Mouse (Mus musculus) limb, embryonic 14.5 days (tissue): Measurements from ENCODE around the gene Actl10. TPM values are rescaled to one million over a fixed set of nuclear protein-coding genes. Genes with fewer than 3 reads are reported as not detected.

Experiments
- ATAC-seq: fragments of 200-750 bp; cut with Nextera tagmentation; 2 replicates; pipeline ENCODE4 v1.8.0; 2017; ENCODE audit warnings: low read depth, moderate number of reproducible peaks, moderate TSS enrichment; ENCODE audit not compliant: low FRiP score
- DNase-seq: peaks from one replicate; pipeline ENCODE4 v3.0.0-alpha.2; 2015; ENCODE audit warnings: low spot score
- H3K27ac ChIP-seq: fragments of 300-500 bp; sonication (generic); replicated peaks from 2 replicates; pipeline ENCODE4 v1.5.1; 2014; ENCODE audit warnings: low read depth, mild to moderate bottlenecking, low read length, moderate library complexity, mixed read lengths
- H3K27me3 ChIP-seq: fragments of 300-500 bp; sonication (generic); 2 replicates; pipeline ENCODE4 v1.6.1; 2014; ENCODE audit warnings: low read length, mixed read lengths; ENCODE audit not compliant: control insufficient read depth, insufficient read depth
- H3K36me3 ChIP-seq: fragments of 300-500 bp; sonication (generic); 2 replicates; pipeline ENCODE4 v1.6.1; 2014; ENCODE audit warnings: mild to moderate bottlenecking, low read length, moderate library complexity, mixed read lengths; ENCODE audit not compliant: control insufficient read depth, insufficient read depth
- H3K4me1 ChIP-seq: fragments of 300-500 bp; sonication (generic); 2 replicates; pipeline ENCODE4 v1.6.1; 2014; ENCODE audit warnings: antibody characterized with exemption, low read length, mixed read lengths; ENCODE audit not compliant: control insufficient read depth, insufficient read depth
- H3K4me2 ChIP-seq: fragments of 300-500 bp; sonication (generic); replicated peaks from 2 replicates; pipeline ENCODE4 v1.6.1; 2014; ENCODE audit warnings: low read depth, mild to moderate bottlenecking, low read length, moderate library complexity; ENCODE audit not compliant: severe bottlenecking
- H3K4me3 ChIP-seq: fragments of 300-500 bp; sonication (generic); replicated peaks from 2 replicates; pipeline ENCODE4 v1.5.1; 2014; ENCODE audit warnings: low read length
- H3K9ac ChIP-seq: fragments of 300-500 bp; sonication (generic); 2 replicates; pipeline ENCODE4 v1.6.1; 2014; ENCODE audit warnings: mild to moderate bottlenecking, low read depth, low read length, moderate library complexity; ENCODE audit not compliant: severe bottlenecking
- H3K9me3 ChIP-seq: fragments of 300-500 bp; sonication (generic); 2 replicates; pipeline ENCODE4 v1.6.1; 2016; ENCODE audit warnings: low read length; ENCODE audit not compliant: control insufficient read depth
- POLR2A ChIP-seq: fragments of 200-500 bp; IDR thresholded peaks from 2 replicates; pipeline ENCODE4 v1.8.0; 2012; ENCODE audit warnings: inconsistent platforms, mild to moderate bottlenecking, moderate library complexity, borderline replicate concordance; ENCODE audit not compliant: insufficient read depth, insufficient read length; ENCODE audit errors: extremely low read depth
- WGBS: fragments of 180-500 bp; shearing (Covaris S2); extraction: QIAGEN DNeasy Blood & Tissue Kit; methylation state at CpG from one replicate; pipeline ENCODE4 v1.1.7; 2014; 5-methylcytosine and 5-hydroxymethylcytosine counted together
- polyA plus RNA-seq, 2 experiments: library from polyadenylated mRNA; depleted of rRNA in 1 of 2; stranded (reverse) in 1 of 2; unstranded in 1 of 2; fragments of >200 nt; fragmentation: Nextera tagmentation in 1 of 2; extraction: Ambion mirVana in 1 of 2; gene quantifications; 2 replicates each; pipeline versions ENCODE4 v1.2.1 to v1.2.3; 2012 to 2014

The Actl10 gene
- polyA plus RNA-seq, 2 experiments, result 0.09 to 0.21 TPM

- no peaks in the 10 kb centered on the region for H3K27me3 ChIP-seq
- 6% methylated on average over 33 of the region's 34 CpGs for WGBS
- H3K27ac ChIP-seq, result no peak within 1 kb of the TSS
- peak within 1 kb of the TSS; percentile 54 for H3K4me2 ChIP-seq
- H3K36me3 ChIP-seq, result peaks cover 30% of the 10 kb centered on the region
- H3K4me3 ChIP-seq, result peak within 1 kb of the TSS; percentile 24
- H3K9ac ChIP-seq, result peak within 1 kb of the TSS; percentile 43; the same call in 1 of the 2 replicates
- H3K9me3 ChIP-seq, result no peaks in the 10 kb centered on the region
- DNase-seq (no peak), ATAC-seq (no peak)
- no peak for TF ChIP-seq POLR2A
- H3K4me1 ChIP-seq, result peaks cover 25% of the 10 kb centered on the region
Measured at GRCm38 (mm10) chr2:154558264-154559039, 6.9 kb downstream of the Actl10 start, which contains the start of gene Necab3. TSS of gene Necab3 (minus strand) at chr2:154558890.

DNA sequence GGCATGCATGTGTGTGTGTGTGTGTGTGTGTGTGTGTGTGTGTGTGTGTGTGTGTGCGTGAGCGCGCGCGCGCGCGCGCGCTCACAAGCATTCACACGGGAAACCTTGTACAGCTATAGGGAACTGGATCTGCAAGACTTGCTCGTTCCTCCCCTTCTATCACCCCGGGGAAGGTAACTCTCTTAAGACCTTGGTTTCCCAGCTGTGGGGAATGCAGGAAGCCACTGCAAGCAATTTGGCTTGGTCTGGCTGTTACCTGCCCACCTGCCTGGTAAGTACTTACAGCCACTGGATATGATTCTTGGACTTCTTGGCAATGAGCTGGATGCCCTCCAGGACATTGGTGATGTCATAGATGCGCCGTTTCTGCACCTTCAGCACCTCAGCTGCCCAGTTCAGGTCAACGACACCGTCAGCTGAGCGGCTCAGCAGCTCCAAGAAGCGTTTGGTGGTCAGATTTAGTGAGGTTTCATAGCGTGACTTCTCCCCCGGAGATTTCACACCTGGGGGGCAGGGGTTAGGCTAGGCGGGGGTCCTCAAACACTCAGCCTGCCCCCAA lies 12.1 kb downstream of the Actl10 start:
- Histone ChIP-seq H3K9me3 (no peaks in the 10 kb centered on the region), H3K36me3 (peaks cover 40% of the 10 kb centered on the region), H3K4me2 (no peak overlapping the region), H3K9ac (no peak overlapping the region), H3K4me3 (no peak overlapping the region), H3K4me1 (peaks cover 32% of the 10 kb centered on the region), H3K27ac (no peak overlapping the region), H3K27me3 (no peaks in the 10 kb centered on the region)
- ATAC-seq, result no peak
- WGBS, result 80% methylated on average over 17 of the region's 22 CpGs
- DNase-seq, result no peak
- no peak for TF ChIP-seq POLR2A

GRCm38 (mm10) chr2:154565562-154565961 lies 14.0 kb downstream of the Actl10 start:
- H3K4me3 ChIP-seq, result no peak overlapping the region

DNA sequence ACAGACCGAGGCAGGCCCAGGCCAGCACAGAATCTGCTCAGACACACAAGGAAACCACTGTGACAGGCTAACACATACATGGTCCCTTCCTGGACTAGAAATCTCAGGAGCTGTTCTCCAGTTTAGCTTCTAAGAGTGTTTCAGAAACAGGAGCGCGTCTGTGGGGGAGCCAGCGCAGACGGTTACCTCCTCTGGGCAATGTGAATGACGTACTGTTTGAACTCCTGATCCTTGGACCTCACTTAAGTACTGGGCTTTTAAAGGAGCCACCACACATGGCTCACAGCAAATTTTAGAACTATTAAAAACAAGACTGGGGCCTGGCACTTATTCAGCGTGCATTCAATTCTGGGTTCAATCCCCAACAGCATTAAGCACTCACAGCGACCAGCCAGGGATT lies 15.1 kb downstream of the Actl10 start:
- Histone ChIP-seq H3K9ac (no peak overlapping the region; the same call in 1 of the 2 replicates), H3K27ac (peak overlapping the region; percentile 61), H3K4me3 (no peak overlapping the region), H3K4me2 (0 out of 2 replicates have a peak overlapping the region, but pooled peaks have one; percentile 7), H3K9me3 (no peaks in the 10 kb centered on the region), H3K27me3 (no peaks in the 10 kb centered on the region), H3K4me1 (peaks cover 33% of the 10 kb centered on the region), H3K36me3 (peaks cover 23% of the 10 kb centered on the region)
- ATAC-seq, result no peak
- TF ChIP-seq POLR2A, result no peak
- 33% methylated on average over 8 of the region's 8 CpGs for WGBS
- no peak for DNase-seq

More at GRCm38 (mm10) chr2:154565562-154565961, 14.0 kb downstream of the Actl10 start:
- H3K4me2 ChIP-seq, result no peak overlapping the region
- H3K9ac ChIP-seq, result peak overlapping the region; percentile 9; the same call in 1 of the 2 replicates
- DNase-seq (no peak), ATAC-seq (0 out of 2 replicates have a peak, but pooled peaks have one; percentile 5)
- WGBS, result 76% methylated on average over 3 of the region's 3 CpGs
- H3K9me3 ChIP-seq, result no peaks in the 10 kb centered on the region
- no peaks in the 10 kb centered on the region for H3K27me3 ChIP-seq
- H3K36me3 ChIP-seq, result peaks cover 34% of the 10 kb centered on the region
- H3K27ac ChIP-seq, result 0 out of 2 replicates have a peak overlapping the region, but pooled peaks have one; percentile 1
- peaks cover 27% of the 10 kb centered on the region for H3K4me1 ChIP-seq
- TF ChIP-seq POLR2A, result no peak

DNA sequence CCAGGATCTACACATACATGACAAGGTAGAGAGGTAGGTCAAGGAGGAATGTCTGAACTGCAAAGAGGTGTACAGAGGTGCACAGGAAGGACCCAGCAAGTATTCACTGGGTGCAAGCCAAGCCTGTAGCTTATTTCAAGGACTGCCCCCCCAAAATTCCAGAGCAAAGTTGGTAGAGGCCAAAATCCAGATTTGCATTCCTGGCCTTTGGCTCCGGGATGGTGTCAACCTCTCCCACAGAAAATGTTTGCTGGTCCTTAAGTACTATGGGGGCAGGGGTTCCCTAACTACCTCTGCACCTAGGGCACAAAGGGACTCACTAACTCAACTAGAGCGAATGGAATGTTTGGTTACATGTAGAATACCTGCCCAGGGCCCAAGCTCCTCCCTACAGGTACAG lies 16.2 kb downstream of the Actl10 start:
- peaks cover 16% of the 10 kb centered on the region for H3K36me3 ChIP-seq
- peak overlapping the region; percentile 82 for H3K9ac ChIP-seq
- DNase-seq, result no peak
- no peaks in the 10 kb centered on the region for H3K27me3 ChIP-seq
- H3K4me1 ChIP-seq, result peaks cover 33% of the 10 kb centered on the region
- no peak for TF ChIP-seq POLR2A
- no peaks in the 10 kb centered on the region for H3K9me3 ChIP-seq
- peak overlapping the region; percentile 16; the same call in 1 of the 2 replicates for H3K27ac ChIP-seq
- ATAC-seq, result no peak
- 66% methylated on average over 2 of the region's 2 CpGs for WGBS
- H3K4me2 ChIP-seq, result peak overlapping the region; percentile 76
- peak overlapping the region; percentile 81 for H3K4me3 ChIP-seq
